Mouse (Mus musculus) stomach, postnatal 0 days (tissue): ENCODE results near the gene Itih2. TPM values are rescaled to one million over a fixed set of nuclear protein-coding genes. Genes with fewer than 3 reads are reported as not detected.

Experiments
- ATAC-seq: fragments of 200-750 bp; cut with Nextera tagmentation; 2 replicates; pipeline ENCODE4 v1.8.0; 2017; ENCODE audit not compliant: low FRiP score, low TSS enrichment
- DNase-seq: peaks from one replicate; pipeline ENCODE4 v3.0.0-alpha.2; 2016; ENCODE audit warnings: low spot score
- H3K27ac ChIP-seq: fragments of 300-500 bp; sonication (generic); replicated peaks from 2 replicates; pipeline ENCODE4 v1.5.1; 2014; ENCODE audit warnings: mild to moderate bottlenecking, control low read depth
- H3K27me3 ChIP-seq: fragments of 300-500 bp; sonication (generic); 2 replicates; pipeline ENCODE4 v1.6.1; 2014; ENCODE audit warnings: low read length; ENCODE audit not compliant: control insufficient read depth, insufficient read depth
- H3K36me3 ChIP-seq: fragments of 300-500 bp; sonication (generic); 2 replicates; pipeline ENCODE4 v1.6.1; 2014; ENCODE audit warnings: low read length, mixed read lengths; ENCODE audit not compliant: control insufficient read depth, insufficient read depth
- H3K4me1 ChIP-seq: fragments of 300-500 bp; sonication (generic); replicated peaks from 2 replicates; pipeline ENCODE4 v1.6.1; 2014; ENCODE audit warnings: antibody characterized with exemption; ENCODE audit not compliant: control insufficient read depth, insufficient read depth
- H3K4me2 ChIP-seq: fragments of 300-500 bp; sonication (generic); replicated peaks from 2 replicates; pipeline ENCODE4 v1.6.1; 2014; ENCODE audit warnings: low read depth, mild to moderate bottlenecking, control low read depth, moderate library complexity
- H3K4me3 ChIP-seq: fragments of 300-500 bp; sonication (generic); 2 replicates; pipeline ENCODE4 v1.5.1; 2014; ENCODE audit warnings: low read depth, low read length, control low read depth
- H3K9ac ChIP-seq: fragments of 300-500 bp; sonication (generic); 2 replicates; pipeline ENCODE4 v1.6.1; 2014; ENCODE audit warnings: mild to moderate bottlenecking, low read length, control low read depth, mixed read lengths
- H3K9me3 ChIP-seq: fragments of 300-500 bp; sonication (generic); 2 replicates; pipeline ENCODE4 v1.6.1; 2016; ENCODE audit warnings: low read length; ENCODE audit not compliant: control insufficient read depth
- CTCF ChIP-seq: IDR thresholded peaks from 2 replicates; pipeline ENCODE4 v1.5.1; 2016; ENCODE audit warnings: antibody characterized with exemption, low read depth, mild to moderate bottlenecking, moderate library complexity
- EP300 ChIP-seq: optimal IDR thresholded peaks from 2 replicates; pipeline ENCODE3; 2016; ENCODE audit warnings: antibody characterized with exemption
- WGBS: fragments of 180-500 bp; shearing (Covaris S2); extraction: QIAGEN DNeasy Blood & Tissue Kit; methylation state at CpG from one replicate; pipeline ENCODE4 v1.1.7; 2014; 5-methylcytosine and 5-hydroxymethylcytosine counted together
- polyA plus RNA-seq: library from polyadenylated mRNA; unstranded; fragments of >200 nt; fragmentation: Nextera tagmentation; extraction: Ambion mirVana; gene quantifications from 2 replicates; pipeline ENCODE4 v1.2.1, GENCODE M21; 2015

Itih2 gene
- polyA plus RNA-seq, 1 experiment from 2014 or later, result 9.0 TPM

GRCm38 (mm10) chr2:10079745-10080309 lies 51.4 kb downstream of the Itih2 start:
- Histone ChIP-seq H3K27me3 (no peaks in the 10 kb centered on the region), H3K4me3 (peak overlapping the region; percentile 97), H3K4me2 (peak overlapping the region; percentile 78), H3K27ac (peak overlapping the region; percentile 95), H3K4me1 (peaks cover 9% of the 10 kb centered on the region), H3K36me3 (no peaks in the 10 kb centered on the region), H3K9ac (peak overlapping the region; percentile 99), H3K9me3 (no peaks in the 10 kb centered on the region)
- TF ChIP-seq EP300 (no peak), CTCF (no peak)
- under 1% methylated on average over 28 of the region's 28 CpGs for WGBS
- no peak for DNase-seq
- ATAC-seq, result peak; percentile 67

- H3K4me1 ChIP-seq, result peaks cover 15% of the 10 kb centered on the region
- H3K9me3 ChIP-seq, result no peaks in the 10 kb centered on the region
- ATAC-seq, result no peak
- no peaks in the 10 kb centered on the region for H3K36me3 ChIP-seq
- WGBS, result 41% methylated on average over 8 of the region's 8 CpGs
- H3K27ac ChIP-seq, result no peak overlapping the region
- H3K9ac ChIP-seq, result no peak overlapping the region
- no peak for DNase-seq
- no peaks in the 10 kb centered on the region for H3K27me3 ChIP-seq
- TF ChIP-seq CTCF (no peak), EP300 (no peak)
- no peak overlapping the region for H3K4me3 ChIP-seq
- no peak overlapping the region; the same call in 1 of the 2 replicates for H3K4me2 ChIP-seq
These were observed 54.5 kb downstream of the Itih2 start for GRCm38 (mm10) chr2:10076675-10077074.

- DNase-seq, result no peak
- TF ChIP-seq EP300 (no peak), CTCF (no peak)
- Histone ChIP-seq H3K4me3 (no peak overlapping the region), H3K27ac (no peak overlapping the region), H3K9me3 (no peaks in the 10 kb centered on the region), H3K4me1 (peaks cover 15% of the 10 kb centered on the region), H3K36me3 (no peaks in the 10 kb centered on the region), H3K4me2 (no peak overlapping the region), H3K9ac (no peak overlapping the region), H3K27me3 (no peaks in the 10 kb centered on the region)
- peak; percentile 34; the same call in 1 of the 2 replicates for ATAC-seq
- 64% methylated on average over 7 of the region's 7 CpGs for WGBS
These were observed 56.7 kb downstream of the Itih2 start for GRCm38 (mm10) chr2:10074470-10074869.

GRCm38 (mm10) chr2:10071751-10072150 lies 59.4 kb downstream of the Itih2 start:
- H3K9me3 ChIP-seq, result no peaks in the 10 kb centered on the region
- H3K9ac ChIP-seq, result no peak overlapping the region
- H3K36me3 ChIP-seq, result peaks cover 13% of the 10 kb centered on the region
- no peak for DNase-seq
- no peak for ATAC-seq
- H3K27ac ChIP-seq, result no peak overlapping the region
- H3K4me3 ChIP-seq, result no peak overlapping the region
- H3K4me2 ChIP-seq, result no peak overlapping the region
- no peaks in the 10 kb centered on the region for H3K27me3 ChIP-seq
- TF ChIP-seq EP300 (no peak), CTCF (no peak)
- WGBS, result 91% methylated on average over 7 of the region's 7 CpGs
- peaks cover 6% of the 10 kb centered on the region; the same call in 1 of the 2 replicates for H3K4me1 ChIP-seq

- Histone ChIP-seq H3K9me3 (no peaks in the 10 kb centered on the region), H3K36me3 (peaks cover 22% of the 10 kb centered on the region), H3K4me3 (no peak overlapping the region), H3K27ac (no peak overlapping the region), H3K27me3 (no peaks in the 10 kb centered on the region), H3K4me2 (no peak overlapping the region), H3K4me1 (no peaks in the 10 kb centered on the region), H3K9ac (no peak overlapping the region)
- TF ChIP-seq CTCF, result no peak
- no peak for TF ChIP-seq EP300
- DNase-seq (no peak), ATAC-seq (no peak)
- 72% methylated on average over 5 of the region's 5 CpGs for WGBS
These were observed 72.4 kb downstream of the Itih2 start for GRCm38 (mm10) chr2:10058836-10059235.

- no peak for ATAC-seq
- no peak for DNase-seq
- H3K4me2 ChIP-seq, result no peak overlapping the region
- no peaks in the 10 kb centered on the region for H3K27me3 ChIP-seq
- H3K27ac ChIP-seq, result no peak overlapping the region
- H3K4me1 ChIP-seq, result no peaks in the 10 kb centered on the region
- no peaks in the 10 kb centered on the region for H3K9me3 ChIP-seq
- no peak overlapping the region for H3K4me3 ChIP-seq
- peaks cover 4% of the 10 kb centered on the region; the same call in 1 of the 2 replicates for H3K36me3 ChIP-seq
- no peak overlapping the region for H3K9ac ChIP-seq
- 96% methylated on average over 1 of the region's 1 CpGs for WGBS
- TF ChIP-seq EP300, result no peak
- TF ChIP-seq CTCF, result no peak
These were observed 79.2 kb downstream of the Itih2 start for GRCm38 (mm10) chr2:10051996-10052395.
